In the genomic region with DNA sequence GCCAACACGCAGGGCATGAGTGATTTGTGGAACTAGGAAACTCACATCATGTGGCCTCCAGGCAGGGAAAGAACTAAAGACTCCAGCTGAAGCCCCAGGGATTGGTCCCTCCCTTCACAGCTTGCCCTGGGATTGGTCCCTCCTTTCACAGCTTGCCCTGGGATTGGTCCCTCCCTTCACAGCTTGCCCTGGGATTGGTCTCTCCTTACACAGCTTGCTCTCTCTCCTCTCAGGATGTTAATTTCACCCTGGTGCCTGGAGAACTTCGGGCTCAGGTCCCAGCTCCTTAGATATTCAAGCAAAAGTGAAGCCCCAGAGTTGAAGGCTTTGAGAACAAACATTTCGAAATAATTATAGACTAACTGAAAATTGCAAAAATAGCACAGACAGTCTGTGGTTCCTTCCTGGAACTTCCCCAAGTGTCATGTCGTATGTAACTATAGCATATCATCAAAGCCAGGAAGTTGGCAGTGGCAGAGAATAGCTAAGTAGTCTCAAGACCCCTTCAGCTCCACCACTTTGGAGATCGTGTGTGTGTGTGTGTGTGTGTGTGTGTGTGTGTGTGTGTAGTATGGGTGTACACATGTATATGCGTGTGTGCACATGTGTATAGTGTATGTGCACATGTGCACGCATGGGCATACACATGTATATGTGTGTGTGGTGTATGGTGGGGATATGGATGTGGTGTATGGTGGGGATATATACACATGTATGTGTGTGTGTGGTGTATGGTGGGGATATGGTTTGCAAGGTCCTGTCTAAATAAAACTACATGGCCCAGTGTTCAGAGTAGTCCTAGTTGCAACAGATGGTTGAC, we compare ENCODE assay signal across 1 mouse cellular context.
TF ChIP-seq lines count a peak whose summit lies in the region.

No protein-coding gene starts in this region.

TF ChIP-seq in CH12.LX, 34 proteins besides CTCF, POLR2A, EP300 and RAD21:
- TF ChIP-seq ZC3H11A (IDR thresholded peaks at IDR 0.05; ENCODE audit: low read depth, low read length) (no peak), MYC (IDR thresholded peaks at IDR 0.05; ENCODE audit: low read depth, low read length) (no peak), PAX5 (IDR thresholded peaks at IDR 0.05; ENCODE audit: low read length) (no peak), CHD2 (IDR thresholded peaks at IDR 0.05; ENCODE audit: low read length) (no peak), E2F4 (IDR thresholded peaks at IDR 0.05; ENCODE audit: insufficient replicate concordance, low read depth, low read length) (no peak), IRF4 (IDR thresholded peaks at IDR 0.05; ENCODE audit: low read depth, low read length) (no peak), POLR2AphosphoS2 (IDR thresholded peaks at IDR 0.05; ENCODE audit: low read depth, low read length) (no peak), ETS1 (conservative IDR thresholded peaks at IDR 0.05; ENCODE audit: low read depth, low read length) (no peak), MAZ (IDR thresholded peaks at IDR 0.05; ENCODE audit: low read depth, low read length) (no peak), ELF1 (IDR thresholded peaks at IDR 0.05; ENCODE audit: low read depth, low read length) (no peak), USF2 (conservative IDR thresholded peaks at IDR 0.05; ENCODE audit: low read depth, low read length) (no peak), MAFK (IDR thresholded peaks at IDR 0.05; ENCODE audit: insufficient replicate concordance, low read length) (no peak), CHD1 (IDR thresholded peaks at IDR 0.05; ENCODE audit: low read depth, low read length) (no peak), NRF1 (IDR thresholded peaks at IDR 0.05; ENCODE audit: low read depth, low read length) (no peak), MEF2A (IDR thresholded peaks at IDR 0.05; ENCODE audit: borderline replicate concordance, low read depth, low read length) (no peak), ZMIZ1 (IDR thresholded peaks at IDR 0.05; ENCODE audit: low read depth, low read length) (no peak), TCF12 (IDR thresholded peaks at IDR 0.05; ENCODE audit: low read depth, low read length) (no peak), RCOR1 (conservative IDR thresholded peaks at IDR 0.05; ENCODE audit: low read depth, low read length) (no peak)
